Mouse (Mus musculus): ENCODE measurements around the gene Svop.

Svop gene

GRCm38 (mm10) chr5:114045134-114045533, 46.2 kb downstream of the Svop start:
- DNase-seq (ENCODE audit: low spot score): no peak

GRCm38 (mm10) chr5:114043800-114044199, 47.6 kb downstream of the Svop start:
- DNase-seq (ENCODE audit: low spot score): no peak

GRCm38 (mm10) chr5:114041327-114041930, 49.9 kb downstream of the Svop start:
- DNase-seq (ENCODE audit: low spot score): no peak

- no peak for DNase-seq (ENCODE audit: low spot score)
These were observed 50.5 kb downstream of the Svop start for GRCm38 (mm10) chr5:114040911-114041310.

GRCm38 (mm10) chr5:114040508-114040907, 50.9 kb downstream of the Svop start:
- DNase-seq (ENCODE audit: low spot score): no peak

- no peak for DNase-seq (ENCODE audit: low spot score)
These were observed 56.3 kb downstream of the Svop start for GRCm38 (mm10) chr5:114035111-114035510.

- DNase-seq (ENCODE audit: low spot score): no peak
These were observed 57.0 kb downstream of the Svop start for GRCm38 (mm10) chr5:114034393-114034792.

- DNase-seq (ENCODE audit: low spot score): no peak
These were observed 59.1 kb downstream of the Svop start for GRCm38 (mm10) chr5:114032161-114032763.

GRCm38 (mm10) chr5:114030652-114031051, 60.7 kb downstream of the Svop start:
- DNase-seq (ENCODE audit: low spot score): no peak

- DNase-seq (ENCODE audit: low spot score): no peak
These were observed 63.3 kb downstream of the Svop start for GRCm38 (mm10) chr5:114028111-114028510.

- no peak for DNase-seq (ENCODE audit: low spot score)
These were observed 64.0 kb downstream of the Svop start for GRCm38 (mm10) chr5:114027217-114027944.

GRCm38 (mm10) chr5:114024885-114025284, 66.5 kb downstream of the Svop start:
- DNase-seq (ENCODE audit: low spot score): no peak

- DNase-seq (ENCODE audit: low spot score): no peak
These were observed 67.0 kb downstream of the Svop start for GRCm38 (mm10) chr5:114024390-114024789.

GRCm38 (mm10) chr5:114015121-114015520, 76.2 kb downstream of the Svop start:
- DNase-seq (ENCODE audit: low spot score): no peak

- DNase-seq (ENCODE audit: low spot score): no peak
These were observed 82.3 kb downstream of the Svop start for GRCm38 (mm10) chr5:114009049-114009448.

- DNase-seq (ENCODE audit: low spot score): no peak
These were observed 83.5 kb downstream of the Svop start for GRCm38 (mm10) chr5:114007753-114008453.

- DNase-seq (ENCODE audit: low spot score): no peak
These were observed 84.4 kb downstream of the Svop start for GRCm38 (mm10) chr5:114006974-114007373.

GRCm38 (mm10) chr5:114005100-114005499, 86.3 kb downstream of the Svop start:
- no peak for DNase-seq (ENCODE audit: low spot score)

GRCm38 (mm10) chr5:114004573-114004972, 86.8 kb downstream of the Svop start:
- DNase-seq (ENCODE audit: low spot score): no peak

GRCm38 (mm10) chr5:114003542-114003941, 87.8 kb downstream of the Svop start, which contains the start of gene Dao:
Gene Dao, plus strand, starts transcription at chr5:114003703.
- DNase-seq (ENCODE audit: low spot score): no peak

GRCm38 (mm10) chr5:113999382-113999781, 92.0 kb downstream of the Svop start:
- no peak for DNase-seq (ENCODE audit: low spot score)

- DNase-seq (ENCODE audit: low spot score): no peak
These were observed 94.9 kb downstream of the Svop start for GRCm38 (mm10) chr5:113996458-113996857.
